Mouse (Mus musculus): ENCODE measurements around the gene Vgf. TPM values are rescaled to one million over a fixed set of nuclear protein-coding genes. Genes with fewer than 3 reads are reported as not detected.

Vgf gene
- polyA plus RNA-seq, 1 experiment from 2014 or later = 0.32 TPM

GRCm38 (mm10) chr5:137024318-137024717, 1.9 kb upstream of the Vgf start:
- Histone ChIP-seq H3K36me3 (ENCODE audit: control insufficient read depth, insufficient read depth, low read length) (no peaks in the 10 kb centered on the region), H3K9me3 (ENCODE audit: control insufficient read depth, low read length) (no peaks in the 10 kb centered on the region), H3K27ac (ENCODE audit: low read depth, low read length) (no peak overlapping the region), H3K27me3 (ENCODE audit: control insufficient read depth, insufficient read depth, low read length) (peaks cover 38% of the 10 kb centered on the region), H3K9ac (ENCODE audit: low read length) (no peak overlapping the region), H3K4me2 (ENCODE audit: low read depth, low read length, severe bottlenecking) (no peak overlapping the region), H3K4me3 (ENCODE audit: low read depth, low read length) (no peak overlapping the region), H3K4me1 (replicated peaks; ENCODE audit: control insufficient read depth, insufficient read depth, low read length) (0 out of 2 replicates have a peak, but pooled peaks cover 1% of the 10 kb centered on the region)
- DNase-seq (ENCODE audit: low spot score) (no peak), ATAC-seq (replicated peaks; ENCODE audit: low FRiP score) (no peak)
- WGBS = 40% methylated on average over 3 of the region's 3 CpGs

DNA sequence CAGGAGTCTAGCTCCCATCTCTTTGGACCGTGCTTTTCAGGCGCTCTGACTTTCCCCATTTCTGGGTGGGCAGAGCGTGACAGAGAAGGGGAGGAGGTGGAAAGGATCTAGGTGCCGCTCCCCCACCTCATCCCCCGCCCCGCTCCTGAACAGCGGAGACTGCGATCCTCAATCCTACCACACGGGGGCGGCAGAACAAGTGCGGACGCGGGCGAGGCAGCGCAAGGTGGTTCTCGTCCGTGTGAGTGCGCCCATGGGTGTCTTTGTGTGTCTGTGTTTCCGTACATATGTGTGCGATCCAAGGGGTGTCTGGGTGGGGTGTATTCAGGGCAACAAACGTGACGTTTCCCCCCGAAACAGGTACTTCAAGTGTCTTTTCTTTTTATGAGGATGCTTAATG, 1.1 kb upstream of the Vgf start:
- 0 out of 2 replicates have a peak, but pooled peaks have one; percentile 28 for ATAC-seq (replicated peaks; ENCODE audit: low FRiP score)

GRCm38 (mm10) chr5:137028561-137029272, 2.5 kb downstream of the Vgf start:
- DNase-seq (ENCODE audit: low spot score) (no peak), ATAC-seq (replicated peaks; ENCODE audit: low FRiP score) (no peak)
- Histone ChIP-seq H3K27ac (ENCODE audit: low read depth, low read length) (no peak overlapping the region), H3K36me3 (ENCODE audit: control insufficient read depth, insufficient read depth, low read length) (no peaks in the 10 kb centered on the region), H3K4me3 (ENCODE audit: low read depth, low read length) (no peak overlapping the region), H3K9ac (ENCODE audit: low read length) (no peak overlapping the region), H3K27me3 (ENCODE audit: control insufficient read depth, insufficient read depth, low read length) (peaks cover 64% of the 10 kb centered on the region), H3K4me1 (replicated peaks; ENCODE audit: control insufficient read depth, insufficient read depth, low read length) (peaks cover 23% of the 10 kb centered on the region; the same call in 1 of the 2 replicates), H3K4me2 (ENCODE audit: low read depth, low read length, severe bottlenecking) (no peak overlapping the region), H3K9me3 (ENCODE audit: control insufficient read depth, low read length) (no peaks in the 10 kb centered on the region)
- 3% methylated on average over 29 of the region's 29 CpGs for WGBS

More for the DNA sequence above, 1.1 kb upstream of the Vgf start:
- H3K9me3 ChIP-seq (ENCODE audit: control insufficient read depth, low read length) = no peaks in the 10 kb centered on the region
- peaks cover 42% of the 10 kb centered on the region for H3K27me3 ChIP-seq (ENCODE audit: control insufficient read depth, insufficient read depth, low read length)
- WGBS = 0% methylated on average over 23 of the region's 23 CpGs
- 0 out of 2 replicates have a peak, but pooled peaks cover 4% of the 10 kb centered on the region for H3K4me1 ChIP-seq (replicated peaks; ENCODE audit: control insufficient read depth, insufficient read depth, low read length)
- no peak overlapping the region for H3K4me3 ChIP-seq (ENCODE audit: low read depth, low read length)
- H3K36me3 ChIP-seq (ENCODE audit: control insufficient read depth, insufficient read depth, low read length) = no peaks in the 10 kb centered on the region
- H3K4me2 ChIP-seq (ENCODE audit: low read depth, low read length, severe bottlenecking) = peak overlapping the region; percentile 35; the same call in 1 of the 2 replicates
- H3K9ac ChIP-seq (ENCODE audit: low read length) = no peak overlapping the region
- H3K27ac ChIP-seq (ENCODE audit: low read depth, low read length) = no peak overlapping the region
- peak; percentile 90 for DNase-seq (ENCODE audit: low spot score)

DNA sequence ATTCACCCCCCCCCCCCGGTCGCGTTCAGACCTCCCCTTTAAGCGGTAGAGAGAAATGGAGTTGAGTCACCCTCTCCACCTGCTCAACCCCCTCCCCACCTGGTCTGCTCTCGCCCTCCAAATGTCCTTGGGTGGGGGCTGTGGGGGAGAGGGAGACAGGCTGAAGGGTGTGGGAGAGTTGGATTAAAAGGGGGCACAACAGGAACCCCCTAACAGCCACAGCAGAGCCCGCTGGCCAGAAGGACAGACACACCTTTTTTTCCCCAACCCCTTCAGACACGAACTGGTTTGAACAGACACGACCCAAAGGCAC, 3.0 kb downstream of the Vgf start:
- H3K27me3 ChIP-seq (ENCODE audit: control insufficient read depth, insufficient read depth, low read length) = peaks cover 64% of the 10 kb centered on the region
- H3K36me3 ChIP-seq (ENCODE audit: control insufficient read depth, insufficient read depth, low read length) = no peaks in the 10 kb centered on the region
- H3K9me3 ChIP-seq (ENCODE audit: control insufficient read depth, low read length) = no peaks in the 10 kb centered on the region
- H3K4me1 ChIP-seq (replicated peaks; ENCODE audit: control insufficient read depth, insufficient read depth, low read length) = peaks cover 23% of the 10 kb centered on the region; the same call in 1 of the 2 replicates
- DNase-seq (ENCODE audit: low spot score) = no peak
- peak overlapping the region; percentile 20 for H3K9ac ChIP-seq (ENCODE audit: low read length)
- peak overlapping the region; percentile 31 for H3K4me3 ChIP-seq (ENCODE audit: low read depth, low read length)
- H3K27ac ChIP-seq (ENCODE audit: low read depth, low read length) = no peak overlapping the region
- WGBS = 0% methylated on average over 8 of the region's 8 CpGs
- H3K4me2 ChIP-seq (ENCODE audit: low read depth, low read length, severe bottlenecking) = peak overlapping the region; percentile 61
- ATAC-seq (replicated peaks; ENCODE audit: low FRiP score) = no peak

- H3K36me3 ChIP-seq (ENCODE audit: control insufficient read depth, insufficient read depth, low read length) = no peaks in the 10 kb centered on the region
- WGBS = under 1% methylated on average over 52 of the region's 52 CpGs
- H3K27me3 ChIP-seq (ENCODE audit: control insufficient read depth, insufficient read depth, low read length) = peaks cover 62% of the 10 kb centered on the region
- peak overlapping the region; percentile 31 for H3K4me3 ChIP-seq (ENCODE audit: low read depth, low read length)
- no peaks in the 10 kb centered on the region for H3K9me3 ChIP-seq (ENCODE audit: control insufficient read depth, low read length)
- peak overlapping the region; percentile 20 for H3K9ac ChIP-seq (ENCODE audit: low read length)
- peak overlapping the region; percentile 61 for H3K4me2 ChIP-seq (ENCODE audit: low read depth, low read length, severe bottlenecking)
- ATAC-seq (replicated peaks; ENCODE audit: low FRiP score) (peak; percentile 80), DNase-seq (ENCODE audit: low spot score) (peak; percentile 99)
- peaks cover 23% of the 10 kb centered on the region; the same call in 1 of the 2 replicates for H3K4me1 ChIP-seq (replicated peaks; ENCODE audit: control insufficient read depth, insufficient read depth, low read length)
- H3K27ac ChIP-seq (ENCODE audit: low read depth, low read length) = no peak overlapping the region
Measured at GRCm38 (mm10) chr5:137029643-137030415, 3.6 kb downstream of the Vgf start.

- Histone ChIP-seq H3K9me3 (ENCODE audit: control insufficient read depth, low read length) (no peaks in the 10 kb centered on the region), H3K4me1 (replicated peaks; ENCODE audit: control insufficient read depth, insufficient read depth, low read length) (peaks cover 23% of the 10 kb centered on the region; the same call in 1 of the 2 replicates)
- WGBS = 12% methylated on average over 22 of the region's 22 CpGs
Measured at GRCm38 (mm10) chr5:137030416-137030810, 4.2 kb downstream of the Vgf start.

DNA sequence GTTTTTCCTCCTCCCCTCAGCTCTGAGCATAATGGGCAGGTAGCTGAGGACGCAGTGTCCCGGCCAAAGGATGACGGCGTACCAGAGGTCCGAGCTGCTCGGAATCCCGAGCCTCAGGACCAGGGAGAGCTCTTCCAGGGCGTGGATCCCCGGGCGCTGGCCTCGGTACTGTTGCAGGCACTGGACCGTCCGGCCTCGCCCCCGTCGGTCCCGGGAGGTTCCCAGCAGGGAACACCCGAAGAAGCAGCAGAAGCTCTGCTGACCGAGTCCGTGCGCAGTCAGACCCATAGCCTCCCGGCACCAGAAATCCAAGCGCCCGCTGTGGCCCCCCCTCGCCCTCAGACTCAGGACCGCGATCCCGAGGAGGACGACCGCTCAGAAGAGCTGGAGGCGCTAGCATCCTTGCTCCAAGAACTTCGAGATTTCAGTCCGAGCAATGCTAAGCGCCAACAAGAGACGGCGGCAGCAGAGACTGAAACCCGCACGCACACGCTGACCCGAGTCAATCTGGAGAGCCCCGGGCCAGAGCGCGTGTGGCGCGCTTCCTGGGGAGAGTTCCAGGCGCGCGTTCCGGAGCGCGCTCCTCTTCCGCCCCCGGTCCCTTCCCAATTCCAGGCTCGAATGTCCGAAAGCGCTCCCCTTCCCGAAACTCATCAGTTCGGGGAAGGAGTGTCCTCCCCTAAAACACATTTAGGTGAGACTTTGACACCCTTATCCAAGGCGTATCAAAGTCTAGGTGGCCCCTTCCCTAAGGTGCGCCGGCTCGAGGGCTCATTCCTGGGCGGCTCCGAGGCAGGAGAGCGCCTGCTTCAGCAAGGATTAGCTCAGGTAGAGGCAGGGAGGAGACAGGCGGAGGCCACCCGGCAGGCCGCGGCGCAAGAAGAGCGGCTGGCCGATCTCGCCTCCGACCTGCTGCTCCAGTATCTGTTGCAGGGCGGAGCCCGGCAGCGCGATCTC, 5.2 kb downstream of the Vgf start:
- Histone ChIP-seq H3K27me3 (ENCODE audit: control insufficient read depth, insufficient read depth, low read length) (peaks cover 52% of the 10 kb centered on the region), H3K4me1 (replicated peaks; ENCODE audit: control insufficient read depth, insufficient read depth, low read length) (peaks cover 23% of the 10 kb centered on the region; the same call in 1 of the 2 replicates), H3K4me3 (ENCODE audit: low read depth, low read length) (peak overlapping the region; percentile 37), H3K4me2 (ENCODE audit: low read depth, low read length, severe bottlenecking) (peak overlapping the region; percentile 85), H3K9ac (ENCODE audit: low read length) (0 out of 2 replicates have a peak overlapping the region, but pooled peaks have one; percentile 8), H3K9me3 (ENCODE audit: control insufficient read depth, low read length) (no peaks in the 10 kb centered on the region), H3K27ac (ENCODE audit: low read depth, low read length) (no peak overlapping the region), H3K36me3 (ENCODE audit: control insufficient read depth, insufficient read depth, low read length) (no peaks in the 10 kb centered on the region)
- DNase-seq (ENCODE audit: low spot score) = peak; percentile 67
- 1% methylated on average over 77 of the region's 78 CpGs for WGBS
- ATAC-seq (replicated peaks; ENCODE audit: low FRiP score) = no peak

More at GRCm38 (mm10) chr5:137030416-137030810, 4.2 kb downstream of the Vgf start:
- ATAC-seq (replicated peaks; ENCODE audit: low FRiP score) (no peak), DNase-seq (ENCODE audit: low spot score) (no peak)
- Histone ChIP-seq H3K9ac (ENCODE audit: low read length) (no peak overlapping the region), H3K4me2 (ENCODE audit: low read depth, low read length, severe bottlenecking) (peak overlapping the region; percentile 61), H3K27ac (ENCODE audit: low read depth, low read length) (no peak overlapping the region), H3K4me3 (ENCODE audit: low read depth, low read length) (peak overlapping the region; percentile 31), H3K27me3 (ENCODE audit: control insufficient read depth, insufficient read depth, low read length) (peaks cover 59% of the 10 kb centered on the region), H3K36me3 (ENCODE audit: control insufficient read depth, insufficient read depth, low read length) (no peaks in the 10 kb centered on the region)

GRCm38 (mm10) chr5:137032033-137032421, 5.8 kb downstream of the Vgf start:
- Histone ChIP-seq H3K4me3 (ENCODE audit: low read depth, low read length) (peak overlapping the region; percentile 37), H3K27ac (ENCODE audit: low read depth, low read length) (no peak overlapping the region), H3K36me3 (ENCODE audit: control insufficient read depth, insufficient read depth, low read length) (no peaks in the 10 kb centered on the region; the same call in 1 of the 2 replicates), H3K27me3 (ENCODE audit: control insufficient read depth, insufficient read depth, low read length) (peaks cover 45% of the 10 kb centered on the region), H3K4me1 (replicated peaks; ENCODE audit: control insufficient read depth, insufficient read depth, low read length) (peaks cover 23% of the 10 kb centered on the region; the same call in 1 of the 2 replicates), H3K9ac (ENCODE audit: low read length) (peak overlapping the region; percentile 32; the same call in 1 of the 2 replicates), H3K9me3 (ENCODE audit: control insufficient read depth, low read length) (no peaks in the 10 kb centered on the region), H3K4me2 (ENCODE audit: low read depth, low read length, severe bottlenecking) (peak overlapping the region; percentile 85)
- under 1% methylated on average over 28 of the region's 33 CpGs for WGBS
- ATAC-seq (replicated peaks; ENCODE audit: low FRiP score) = no peak
- DNase-seq (ENCODE audit: low spot score) = peak; percentile 63

Measured in forebrain, embryonic 11.5 days (tissue).